Mouse (Mus musculus): ENCODE results near the gene Sash3.

- TF ChIP-seq CTCF (IDR thresholded peaks at IDR 0.05; ENCODE audit: control insufficient read depth, insufficient read depth, insufficient read length) (no peak), CEBPB (IDR thresholded peaks at IDR 0.05; ENCODE audit: low read depth) (no peak), USF1 (IDR thresholded peaks at IDR 0.05; ENCODE audit: low read depth) (no peak), MYOG (IDR thresholded peaks at IDR 0.05; ENCODE audit: control insufficient read depth, extremely low read depth, insufficient read length) (no peak), MAX (IDR thresholded peaks at IDR 0.05) (no peak)
These were observed 57.5 kb downstream of the Sash3 start for GRCm38 (mm10) chrX:48203763-48204162.

Measured in C2C12 (cell line).